Mouse (Mus musculus) liver, postnatal 0 days (tissue): ENCODE measurements around the gene Esm1.

Experiments
- CTCF ChIP-seq: sonication (generic); IDR thresholded peaks from 2 replicates; pipeline ENCODE4 v1.5.1; 2016; ENCODE audit warnings: antibody characterized with exemption, low read depth
- EP300 ChIP-seq: IDR thresholded peaks from 2 replicates; pipeline ENCODE4 v1.6.1; 2016; ENCODE audit warnings: antibody characterized with exemption, low read depth, mild to moderate bottlenecking

DNA sequence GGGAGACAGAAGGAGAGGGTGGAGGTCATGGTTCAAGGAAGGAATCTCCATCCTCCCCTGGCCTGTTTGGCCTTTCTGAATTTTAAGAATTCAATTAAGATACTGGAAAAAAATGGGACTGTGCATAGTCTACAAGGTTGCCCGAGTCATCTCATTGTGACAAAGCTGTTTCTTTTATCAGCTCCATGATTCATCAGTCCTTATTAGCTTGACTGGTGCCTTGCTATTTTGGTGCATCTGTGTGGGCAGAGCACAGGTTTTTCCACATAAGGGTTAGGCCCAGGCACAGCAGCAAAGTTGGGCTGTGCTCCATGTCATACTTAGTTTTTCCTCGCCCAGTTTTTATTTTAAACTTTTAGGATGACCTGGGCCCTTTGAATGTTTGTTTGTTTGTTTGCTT lies 47.3 kb downstream of the Esm1 start:
- TF ChIP-seq CTCF = no peak
- no peak for TF ChIP-seq EP300
